ENCODE assay signal across 14 mouse cellular contexts in the genomic region with DNA sequence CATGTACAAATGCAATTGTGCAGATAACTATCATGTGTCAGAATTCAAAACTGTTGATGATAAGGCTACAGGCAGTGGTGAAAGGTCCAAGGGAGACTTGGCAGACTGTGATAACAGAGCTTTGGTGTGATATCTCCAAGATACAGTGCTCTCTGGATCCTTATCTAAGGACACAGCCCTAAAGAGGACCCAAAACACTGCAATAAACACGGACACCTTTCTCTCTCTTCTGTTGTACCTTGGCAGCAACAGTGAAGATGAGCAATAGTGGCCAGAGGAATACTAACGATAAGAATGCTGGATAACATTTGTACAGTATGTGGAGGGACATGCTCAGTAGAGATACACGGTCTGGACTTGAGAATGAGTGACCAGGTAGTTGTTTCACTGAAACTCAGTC. TPM values are rescaled to one million over a fixed set of nuclear protein-coding genes. Genes with fewer than 3 reads are reported as not detected.
"Had no signal": no experiment of that assay in that cellular context is flagged by ENCODE, and none has a peak within 500 bp of the region (broad histone marks: within the 10 kb centered on the region; RNA-seq: fewer than 3 reads in every experiment).

No protein-coding gene starts in this region.

- DNase-seq: kidney, adult 18-20 months; kidney, postnatal 10 days; kidney, postnatal 4 days; left cerebral cortex, postnatal 4 days; lung, adult 18-20 months; thymus, adult 2 months had no signal

- H3K9me3 ChIP-seq: intestine, embryonic 15.5 days; midbrain, embryonic 15.5 days; neural tube, embryonic 12.5 days; stomach, embryonic 15.5 days had no signal

- H3K27me3 ChIP-seq: intestine, embryonic 15.5 days; limb, embryonic 13.5 days; midbrain, embryonic 15.5 days; neural tube, embryonic 12.5 days; stomach, embryonic 15.5 days had no signal

- H3K4me3 ChIP-seq: intestine, embryonic 15.5 days; layer of hippocampus, adult 2 months; limb, embryonic 13.5 days; midbrain, embryonic 15.5 days; neural tube, embryonic 12.5 days; stomach, embryonic 15.5 days had no signal

- H3K9ac ChIP-seq: intestine, embryonic 15.5 days; limb, embryonic 13.5 days; midbrain, embryonic 15.5 days; neural tube, embryonic 12.5 days; stomach, embryonic 15.5 days had no signal

- H3K36me3 ChIP-seq: intestine, embryonic 15.5 days; limb, embryonic 13.5 days; stomach, embryonic 15.5 days had no signal

- ATAC-seq: intestine, embryonic 15.5 days; midbrain, embryonic 15.5 days had no signal

- H3K4me2 ChIP-seq: intestine, embryonic 15.5 days; limb, embryonic 13.5 days; midbrain, embryonic 11.5 days; midbrain, embryonic 15.5 days; neural tube, embryonic 12.5 days; stomach, embryonic 15.5 days had no signal

- H3K27ac ChIP-seq: intestine, embryonic 15.5 days; layer of hippocampus, adult 2 months; limb, embryonic 13.5 days; midbrain, embryonic 15.5 days; neural tube, embryonic 12.5 days; stomach, embryonic 15.5 days had no signal

- H3K4me1 ChIP-seq: intestine, embryonic 15.5 days; limb, embryonic 13.5 days; midbrain, embryonic 15.5 days; neural tube, embryonic 12.5 days; stomach, embryonic 15.5 days had no signal

RNA-seq across cellular contexts. Expression of gene St8sia1, which starts 55.8 kb away (rescaled TPM):
- total RNA-seq: monocyte, adult 5-6 weeks had no signal
